Mouse (Mus musculus): Measurements from ENCODE around the gene Rcor1. TPM values are rescaled to one million over a fixed set of nuclear protein-coding genes. Genes with fewer than 3 reads are reported as not detected.

Rcor1 gene
- polyA plus RNA-seq, 1 experiment from 2014 or later = 10.1 TPM

DNA sequence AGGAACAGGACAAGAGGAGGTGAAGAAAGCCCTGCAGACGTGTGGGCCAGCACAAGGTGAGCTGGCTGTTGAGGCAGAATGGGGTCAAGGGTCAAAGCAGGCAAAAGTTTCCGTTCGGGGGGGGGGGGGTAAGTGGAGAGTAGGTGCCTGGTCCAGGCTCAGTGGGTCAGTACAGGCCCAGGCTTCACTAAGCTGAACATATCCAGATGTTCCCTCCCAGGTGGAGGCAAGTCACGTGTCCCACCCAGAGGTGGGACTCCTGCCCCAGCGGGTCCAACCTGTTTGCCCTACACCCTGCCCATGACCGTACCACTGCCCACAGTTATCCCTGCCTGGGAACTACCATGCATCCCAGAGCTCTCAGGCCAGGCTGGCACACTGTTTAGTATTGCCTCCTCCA, 33.3 kb upstream of the Rcor1 start:
- Histone ChIP-seq H3K4me2 (no peak overlapping the region), H3K9me3 (no peaks in the 10 kb centered on the region), H3K27ac (no peak overlapping the region), H3K36me3 (replicated peaks) (no peaks in the 10 kb centered on the region), H3K27me3 (no peaks in the 10 kb centered on the region), H3K4me1 (peaks cover 17% of the 10 kb centered on the region; the same call in 1 of the 2 replicates), H3K4me3 (replicated peaks) (no peak overlapping the region), H3K9ac (no peak overlapping the region)
- WGBS = 72% methylated on average over 6 of the region's 6 CpGs
- no peak for ATAC-seq (ENCODE audit: low FRiP score)

DNA sequence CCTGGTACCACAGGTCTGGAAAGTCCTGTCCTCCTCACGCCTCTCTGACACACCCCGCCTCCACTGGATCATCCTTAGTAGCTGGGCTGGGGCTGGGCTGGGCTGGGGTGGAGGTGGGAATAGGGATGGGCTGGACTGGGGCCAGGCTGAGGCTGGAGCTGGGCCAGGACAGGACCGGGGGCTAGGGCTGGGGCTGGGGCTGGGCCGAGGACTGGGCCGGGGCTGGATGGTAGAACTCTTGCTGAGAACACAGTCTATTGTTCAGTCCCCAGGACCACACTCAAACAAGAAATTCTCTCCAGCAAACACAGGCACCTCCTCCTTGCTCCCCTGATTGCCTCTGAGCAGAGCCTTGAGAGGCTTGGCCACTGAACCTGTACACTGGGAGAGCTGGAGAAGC, 32.8 kb upstream of the Rcor1 start:
- no peak for ATAC-seq (ENCODE audit: low FRiP score)
- 60% methylated on average over 5 of the region's 5 CpGs for WGBS

DNA sequence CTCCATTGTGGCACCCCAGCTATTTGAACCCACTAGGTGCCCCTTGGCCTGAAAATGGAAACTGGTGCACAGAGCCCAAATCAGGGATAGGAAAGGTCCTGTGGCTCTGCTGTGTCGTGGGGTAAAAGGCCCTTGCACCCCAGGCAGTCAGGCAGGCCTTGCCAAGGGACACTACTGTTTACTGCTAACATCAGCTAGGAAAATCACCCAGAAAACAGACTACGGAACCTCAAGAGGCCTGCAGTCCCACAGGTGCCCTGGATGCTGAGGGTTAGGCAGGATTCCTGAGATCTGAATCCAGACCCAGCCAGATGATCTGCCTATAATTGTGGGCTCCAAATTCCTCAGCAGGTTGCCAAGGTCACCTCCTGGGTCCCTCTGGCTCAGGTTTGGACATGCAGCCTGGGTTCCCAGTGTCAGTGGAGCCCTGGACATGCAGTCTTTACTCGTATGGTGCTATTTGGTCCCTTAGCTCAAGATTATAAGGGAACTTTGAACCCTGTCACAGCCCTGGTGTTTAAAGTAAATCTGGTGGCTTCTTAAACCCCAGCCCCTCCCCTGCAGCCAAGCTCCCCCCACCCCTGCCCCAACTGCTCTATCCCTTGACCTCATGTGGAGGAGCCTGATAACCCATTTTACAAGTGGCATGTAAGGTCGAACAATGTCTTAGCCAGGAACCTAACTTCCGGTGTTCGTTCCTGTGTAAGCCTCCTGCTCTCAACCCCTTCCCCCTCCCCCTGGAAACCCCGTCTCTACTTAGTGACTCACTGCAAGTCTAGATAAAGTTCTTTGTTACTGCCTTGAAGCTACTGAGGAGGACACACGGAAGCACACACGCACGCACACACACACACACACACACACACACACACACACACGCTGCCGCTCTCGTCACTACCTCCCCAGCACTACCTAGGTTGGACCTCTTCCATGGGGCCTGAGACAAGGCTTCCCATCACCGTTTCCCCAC, 31.7 kb upstream of the Rcor1 start:
- no peak for ATAC-seq (ENCODE audit: low FRiP score)
- 75% methylated on average over 14 of the region's 14 CpGs for WGBS
- H3K27ac ChIP-seq = no peak overlapping the region

More for the DNA sequence above, 32.8 kb upstream of the Rcor1 start:
- H3K9me3 ChIP-seq = no peaks in the 10 kb centered on the region
- H3K4me1 ChIP-seq = peaks cover 17% of the 10 kb centered on the region; the same call in 1 of the 2 replicates
- no peak overlapping the region for H3K4me2 ChIP-seq
- 0 out of 2 replicates have a peak overlapping the region, but pooled peaks have one; percentile 13 for H3K27ac ChIP-seq
- H3K9ac ChIP-seq = no peak overlapping the region
- no peaks in the 10 kb centered on the region for H3K36me3 ChIP-seq (replicated peaks)
- H3K4me3 ChIP-seq (replicated peaks) = no peak overlapping the region
- H3K27me3 ChIP-seq = no peaks in the 10 kb centered on the region

DNA sequence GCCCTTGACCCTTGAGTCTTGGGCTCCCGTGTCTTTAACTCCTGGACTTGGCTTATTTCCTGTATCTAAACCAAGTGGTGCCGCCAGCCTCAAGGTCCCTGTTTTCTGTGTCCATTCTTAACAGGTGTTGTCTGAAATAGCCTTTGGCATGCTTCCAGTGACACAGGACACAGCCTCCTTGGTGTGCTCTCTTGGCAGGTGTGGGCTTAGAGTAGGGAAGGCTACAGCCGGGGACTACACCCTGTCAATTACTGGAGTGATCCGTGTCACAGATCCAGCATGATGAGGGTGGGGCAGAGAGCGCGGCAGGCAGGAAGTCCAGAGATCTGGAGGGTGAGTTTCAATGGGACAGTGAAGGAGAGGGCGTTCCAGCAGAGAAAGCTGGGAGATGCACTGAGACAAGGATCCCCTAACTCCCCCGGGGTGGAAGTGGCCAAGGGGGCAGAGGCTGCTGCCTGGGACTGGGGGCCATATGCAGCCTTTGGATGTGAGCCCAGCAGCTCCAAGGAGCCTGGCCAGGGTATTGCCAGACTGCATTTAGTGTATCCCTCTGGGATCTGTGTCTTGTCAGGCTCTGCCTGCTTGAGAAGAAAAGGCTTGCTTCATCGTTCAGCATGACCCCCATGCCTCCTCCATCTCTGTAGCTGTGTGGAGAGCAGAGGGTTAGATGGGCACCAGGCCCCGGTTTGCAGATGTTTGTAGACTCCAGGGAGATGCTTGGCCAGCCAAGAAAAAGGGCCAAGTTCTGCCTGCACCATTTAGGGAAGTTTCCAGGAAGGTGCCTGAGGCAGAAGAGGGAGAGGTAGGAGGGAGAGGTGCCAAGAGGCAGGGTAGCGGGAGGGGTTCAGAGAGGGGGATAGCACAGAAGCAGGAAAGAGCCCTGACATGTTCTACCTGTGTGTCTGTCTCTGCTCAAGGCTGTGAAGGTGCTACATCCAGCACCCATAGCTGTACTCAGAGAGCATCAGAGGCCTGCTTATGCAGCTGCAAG, 30.4 kb upstream of the Rcor1 start:
- no peak for ATAC-seq (ENCODE audit: low FRiP score)
- Histone ChIP-seq H3K27me3 (no peaks in the 10 kb centered on the region), H3K4me2 (no peak overlapping the region), H3K9me3 (no peaks in the 10 kb centered on the region), H3K27ac (no peak overlapping the region), H3K4me1 (peaks cover 17% of the 10 kb centered on the region; the same call in 1 of the 2 replicates), H3K4me3 (replicated peaks) (no peak overlapping the region), H3K36me3 (replicated peaks) (no peaks in the 10 kb centered on the region), H3K9ac (no peak overlapping the region)
- WGBS = 82% methylated on average over 11 of the region's 11 CpGs

More for the DNA sequence above, 31.7 kb upstream of the Rcor1 start:
- peaks cover 17% of the 10 kb centered on the region; the same call in 1 of the 2 replicates for H3K4me1 ChIP-seq
- no peaks in the 10 kb centered on the region for H3K36me3 ChIP-seq (replicated peaks)
- no peak overlapping the region for H3K9ac ChIP-seq
- H3K4me2 ChIP-seq = no peak overlapping the region
- no peak overlapping the region for H3K4me3 ChIP-seq (replicated peaks)
- H3K27me3 ChIP-seq = no peaks in the 10 kb centered on the region
- H3K9me3 ChIP-seq = no peaks in the 10 kb centered on the region

DNA sequence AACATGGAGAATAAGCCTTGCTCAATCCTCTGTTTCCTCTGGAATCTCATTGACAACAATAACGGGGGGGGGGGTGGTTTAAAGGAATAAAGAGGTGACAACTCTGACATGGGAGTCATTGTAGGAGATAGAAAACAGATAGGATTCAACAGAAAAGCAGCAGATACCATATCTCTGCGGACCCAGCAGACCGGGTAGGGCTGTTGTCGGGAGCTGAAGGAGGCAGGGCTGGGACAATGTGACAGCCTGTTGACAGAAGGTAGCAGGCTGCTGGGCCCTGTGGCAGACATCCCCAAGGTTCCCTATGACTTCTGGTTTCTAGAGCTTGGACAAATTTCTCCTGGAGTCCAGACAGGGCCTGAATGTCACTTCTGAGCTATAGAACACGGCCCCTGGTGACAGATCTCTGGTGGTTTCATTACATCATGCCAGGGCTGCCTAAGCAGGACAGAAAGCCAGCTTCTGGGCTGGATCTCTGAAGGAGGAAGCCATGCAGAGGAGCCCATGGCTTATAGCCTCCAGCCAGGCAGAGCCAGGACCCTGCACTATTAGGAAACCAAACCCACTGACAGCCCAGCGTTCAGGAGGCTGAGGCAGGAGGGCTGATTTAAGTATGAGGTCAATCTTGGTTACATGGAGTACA, 29.4 kb upstream of the Rcor1 start:
- Histone ChIP-seq H3K36me3 (replicated peaks) (no peaks in the 10 kb centered on the region), H3K27ac (no peak overlapping the region), H3K9me3 (no peaks in the 10 kb centered on the region), H3K9ac (no peak overlapping the region), H3K4me3 (replicated peaks) (no peak overlapping the region), H3K4me2 (no peak overlapping the region), H3K4me1 (peaks cover 17% of the 10 kb centered on the region; the same call in 1 of the 2 replicates), H3K27me3 (no peaks in the 10 kb centered on the region)
- WGBS = 76% methylated on average over 6 of the region's 6 CpGs
- ATAC-seq (ENCODE audit: low FRiP score) = no peak

DNA sequence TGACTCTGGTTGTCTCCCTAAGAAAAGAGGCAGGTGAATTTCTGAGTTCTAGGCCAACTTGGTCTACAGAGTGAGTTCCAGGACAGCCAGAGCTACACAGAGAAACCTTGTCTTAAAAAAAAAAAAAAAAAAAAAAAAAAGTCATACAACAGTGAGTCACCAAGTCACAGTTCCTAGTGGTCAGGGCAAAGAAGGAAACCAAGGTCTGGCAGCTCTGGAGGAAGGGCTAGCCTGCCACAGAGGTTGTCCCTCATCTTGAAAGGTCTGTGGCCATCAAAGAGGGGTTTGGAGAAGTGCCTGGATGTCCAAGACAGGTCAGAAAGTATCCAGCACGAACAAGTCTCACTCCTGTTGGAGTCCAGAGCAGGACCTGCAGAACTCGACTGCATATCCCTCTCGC, 22.3 kb upstream of the Rcor1 start:
- Histone ChIP-seq H3K4me3 (replicated peaks) (no peak overlapping the region), H3K4me2 (no peak overlapping the region), H3K27me3 (no peaks in the 10 kb centered on the region), H3K36me3 (replicated peaks) (no peaks in the 10 kb centered on the region), H3K27ac (no peak overlapping the region), H3K4me1 (no peaks in the 10 kb centered on the region), H3K9ac (no peak overlapping the region), H3K9me3 (no peaks in the 10 kb centered on the region)
- no peak for ATAC-seq (ENCODE audit: low FRiP score)
- 87% methylated on average over 3 of the region's 3 CpGs for WGBS

DNA sequence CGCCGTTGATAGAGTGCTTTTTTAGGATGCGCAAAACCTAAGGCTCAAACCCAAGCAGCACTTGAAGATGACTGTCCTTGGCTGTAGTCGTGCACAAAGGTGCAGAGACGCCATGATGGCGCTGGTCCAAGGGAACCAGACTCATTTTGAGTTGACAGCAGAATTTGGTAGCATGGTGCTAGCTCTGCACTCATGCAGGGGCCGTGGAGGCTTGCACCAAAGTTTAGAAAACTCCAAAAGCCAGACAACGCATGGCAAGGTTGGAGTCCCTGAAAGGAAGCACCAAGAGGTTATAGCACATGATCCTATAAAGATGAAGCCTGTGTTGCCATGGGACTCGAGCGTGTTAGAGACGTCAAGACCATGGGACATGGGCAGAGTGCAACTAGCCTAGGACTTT, 21.1 kb upstream of the Rcor1 start:
- Histone ChIP-seq H3K4me1 (no peaks in the 10 kb centered on the region), H3K27me3 (no peaks in the 10 kb centered on the region), H3K27ac (no peak overlapping the region), H3K36me3 (replicated peaks) (no peaks in the 10 kb centered on the region), H3K9ac (no peak overlapping the region), H3K4me2 (no peak overlapping the region), H3K9me3 (no peaks in the 10 kb centered on the region), H3K4me3 (replicated peaks) (no peak overlapping the region)
- 93% methylated on average over 11 of the region's 11 CpGs for WGBS
- no peak for ATAC-seq (ENCODE audit: low FRiP score)

DNA sequence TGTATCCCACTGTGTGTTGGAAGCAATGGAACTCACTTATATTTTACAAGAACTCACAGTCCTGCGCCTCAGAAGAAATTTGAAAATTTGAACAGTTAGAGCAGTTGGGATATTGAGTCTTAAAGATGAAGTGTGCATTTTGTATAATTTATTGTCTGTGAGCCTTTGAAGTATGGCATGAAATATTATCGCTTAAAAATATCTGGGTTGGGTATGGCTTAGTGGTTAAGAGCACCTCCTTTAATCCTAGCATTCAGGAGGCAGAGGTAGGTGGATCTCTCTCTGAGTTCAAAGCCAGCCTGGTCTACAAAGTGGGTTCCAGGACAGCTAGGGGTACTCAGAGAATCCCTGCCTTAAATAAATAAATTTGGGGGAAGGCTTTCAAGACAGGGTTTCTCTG, 20.1 kb upstream of the Rcor1 start:
- H3K9me3 ChIP-seq = no peaks in the 10 kb centered on the region
- H3K4me3 ChIP-seq (replicated peaks) = no peak overlapping the region
- no peak overlapping the region for H3K4me2 ChIP-seq
- H3K27ac ChIP-seq = no peak overlapping the region
- no peak for ATAC-seq (ENCODE audit: low FRiP score)
- no peaks in the 10 kb centered on the region for H3K27me3 ChIP-seq
- no peaks in the 10 kb centered on the region for H3K36me3 ChIP-seq (replicated peaks)
- H3K9ac ChIP-seq = no peak overlapping the region
- no peaks in the 10 kb centered on the region for H3K4me1 ChIP-seq
- WGBS = 91% methylated on average over 2 of the region's 2 CpGs

DNA sequence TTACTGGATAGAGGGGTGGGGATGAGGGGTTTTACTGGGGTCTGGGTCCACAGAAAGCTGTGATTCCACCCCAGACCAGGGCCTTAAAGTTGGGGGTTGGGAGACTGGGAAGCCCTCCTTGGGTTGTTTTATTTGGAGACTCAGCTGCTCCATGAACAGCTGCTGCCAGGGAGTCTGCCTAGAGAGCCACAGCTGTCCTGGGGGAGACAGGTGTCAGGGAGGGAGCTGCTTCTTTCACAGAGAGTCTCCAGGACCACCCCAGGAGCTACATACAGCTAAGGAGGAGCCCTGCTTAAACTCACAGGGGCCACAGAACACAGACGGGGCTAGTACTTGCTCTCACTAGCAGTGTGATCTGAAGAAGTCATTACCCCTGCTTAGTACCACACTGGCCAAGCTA, 18.0 kb upstream of the Rcor1 start:
- no peak overlapping the region for H3K27ac ChIP-seq
- no peaks in the 10 kb centered on the region for H3K4me1 ChIP-seq
- no peak for ATAC-seq (ENCODE audit: low FRiP score)
- no peaks in the 10 kb centered on the region for H3K27me3 ChIP-seq
- H3K9me3 ChIP-seq = no peaks in the 10 kb centered on the region
- H3K9ac ChIP-seq = no peak overlapping the region
- H3K36me3 ChIP-seq (replicated peaks) = no peaks in the 10 kb centered on the region
- H3K4me3 ChIP-seq (replicated peaks) = no peak overlapping the region
- WGBS = 23% methylated on average over 1 of the region's 1 CpGs
- no peak overlapping the region for H3K4me2 ChIP-seq

DNA sequence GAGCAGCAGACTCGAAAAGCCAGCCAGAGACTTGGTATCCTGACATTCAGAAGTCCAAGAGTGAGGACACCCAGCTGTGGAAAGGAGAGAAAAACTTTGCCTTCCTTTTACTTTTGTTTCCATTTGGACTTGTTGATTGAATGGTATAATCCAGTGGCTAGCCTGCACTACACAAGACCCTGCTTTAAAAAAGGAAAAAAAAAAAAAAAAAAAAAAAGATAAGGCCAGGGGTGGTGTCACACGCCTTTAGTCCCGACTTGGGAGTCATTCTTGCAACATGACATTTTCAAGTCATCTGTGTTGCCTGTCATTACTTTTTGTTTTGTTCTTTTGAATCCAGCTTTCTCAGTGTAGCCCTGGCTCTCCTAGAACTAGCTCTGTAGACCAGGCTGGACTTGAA, 17.6 kb upstream of the Rcor1 start:
- Histone ChIP-seq H3K4me3 (replicated peaks) (no peak overlapping the region), H3K36me3 (replicated peaks) (no peaks in the 10 kb centered on the region), H3K27me3 (no peaks in the 10 kb centered on the region), H3K9me3 (no peaks in the 10 kb centered on the region), H3K27ac (no peak overlapping the region), H3K9ac (no peak overlapping the region), H3K4me2 (no peak overlapping the region), H3K4me1 (no peaks in the 10 kb centered on the region)
- WGBS = 67% methylated on average over 3 of the region's 3 CpGs
- no peak for ATAC-seq (ENCODE audit: low FRiP score)

DNA sequence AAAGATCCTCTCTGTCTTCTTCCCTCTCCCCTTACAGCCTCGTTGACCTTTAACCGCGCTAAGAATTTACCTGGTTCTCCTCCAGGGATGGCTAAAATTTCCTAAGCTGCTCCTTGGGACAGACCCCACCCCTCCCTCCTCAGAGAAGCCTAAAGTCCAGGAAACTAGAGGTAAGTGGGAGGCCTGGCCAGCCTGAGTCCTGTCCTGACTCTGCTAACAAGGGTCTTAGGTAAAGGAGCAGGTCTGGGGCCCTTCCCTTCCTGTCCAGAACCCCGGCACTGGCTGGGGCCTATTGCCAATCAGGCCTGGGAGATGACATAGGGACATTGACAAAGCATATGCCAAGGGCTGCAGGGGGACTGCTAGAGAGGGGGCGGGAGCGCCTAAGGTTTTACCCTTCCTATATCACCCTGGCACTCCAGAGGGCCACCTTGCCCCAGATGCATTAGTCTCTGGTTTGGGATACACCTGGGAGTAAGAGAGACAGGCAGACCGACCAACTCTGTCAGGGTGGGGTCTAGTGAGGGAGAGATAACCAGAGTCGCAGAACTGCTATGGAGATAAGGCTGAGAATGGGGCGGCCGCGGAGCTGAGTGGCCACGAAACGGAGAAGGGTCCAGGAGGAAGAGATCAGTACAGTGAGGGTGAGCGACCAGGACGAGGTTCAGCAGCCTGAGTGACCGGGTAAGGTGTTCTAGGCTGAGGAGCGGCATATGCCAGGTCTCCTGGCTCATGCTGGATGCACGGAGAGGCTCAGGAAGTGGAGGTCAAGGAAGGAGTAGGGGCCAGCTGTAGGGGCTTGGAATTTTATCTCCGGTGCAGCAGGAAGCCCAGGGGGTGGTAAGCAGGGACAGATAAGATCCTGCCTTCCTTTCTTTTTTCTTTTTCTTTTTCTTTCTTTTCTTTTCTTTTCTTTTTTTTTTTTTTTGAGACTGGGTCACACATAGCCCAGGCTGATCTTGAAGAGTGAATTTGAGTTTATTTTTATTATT, 10.7 kb upstream of the Rcor1 start:
- H3K9me3 ChIP-seq = no peaks in the 10 kb centered on the region
- no peak overlapping the region for H3K4me3 ChIP-seq (replicated peaks)
- H3K27ac ChIP-seq = no peak overlapping the region
- WGBS = 74% methylated on average over 19 of the region's 19 CpGs
- no peaks in the 10 kb centered on the region for H3K36me3 ChIP-seq (replicated peaks)
- 0 out of 2 replicates have a peak, but pooled peaks cover 8% of the 10 kb centered on the region for H3K27me3 ChIP-seq
- H3K9ac ChIP-seq = no peak overlapping the region
- no peak for ATAC-seq (ENCODE audit: low FRiP score)
- no peak overlapping the region for H3K4me2 ChIP-seq
- no peaks in the 10 kb centered on the region for H3K4me1 ChIP-seq

Measured in forebrain, embryonic 12.5 days (tissue).